Mouse (Mus musculus) liver, embryonic 11.5 days (tissue): Measurements from ENCODE around the gene Myo1a. TPM values are rescaled to one million over a fixed set of nuclear protein-coding genes. Genes with fewer than 3 reads are reported as not detected.
A peak's percentile ranks its signal among the peaks of the same experiment; 100 is the strongest.

Source experiments
- ATAC-seq: fragments of 200-750 bp; cut with Nextera tagmentation; replicated peaks from 2 replicates; pipeline ENCODE4 v1.8.0; 2017; ENCODE audit warnings: moderate number of reproducible peaks, mild to moderate bottlenecking, moderate TSS enrichment, moderate library complexity; ENCODE audit not compliant: low FRiP score
- DNase-seq: peaks from one replicate; pipeline ENCODE4 v3.0.0-alpha.2; 2017; ENCODE audit warnings: low spot score
- H3K27ac ChIP-seq: fragments of 300-500 bp; sonication (generic); 2 replicates; pipeline ENCODE4 v1.5.1; 2014; ENCODE audit warnings: mild to moderate bottlenecking, low read depth, low read length, control low read depth
- H3K27me3 ChIP-seq: fragments of 300-500 bp; sonication (generic); replicated peaks from 2 replicates; pipeline ENCODE4 v1.6.1; 2014; ENCODE audit warnings: low read length, mixed read lengths; ENCODE audit not compliant: control insufficient read depth, insufficient read depth
- H3K36me3 ChIP-seq: fragments of 300-500 bp; sonication (generic); 2 replicates; pipeline ENCODE4 v1.6.1; 2014; ENCODE audit warnings: mild to moderate bottlenecking, low read length, moderate library complexity, mixed read lengths; ENCODE audit not compliant: control insufficient read depth, insufficient read depth
- H3K4me1 ChIP-seq: fragments of 300-500 bp; sonication (generic); replicated peaks from 2 replicates; pipeline ENCODE4 v1.6.1; 2014; ENCODE audit warnings: low read length, mixed read lengths; ENCODE audit not compliant: control insufficient read depth, insufficient read depth
- H3K4me2 ChIP-seq: fragments of 300-500 bp; sonication (generic); 2 replicates; pipeline ENCODE4 v1.6.1; 2014; ENCODE audit warnings: mild to moderate bottlenecking, control low read depth, moderate library complexity
- H3K4me3 ChIP-seq: fragments of 300-500 bp; sonication (generic); 2 replicates; pipeline ENCODE4 v1.5.1; 2014; ENCODE audit warnings: low read depth, low read length, control low read depth
- H3K9ac ChIP-seq: fragments of 300-500 bp; sonication (generic); 2 replicates; pipeline ENCODE4 v1.6.1; 2014; ENCODE audit warnings: low read depth, low read length, control low read depth
- H3K9me3 ChIP-seq: fragments of 300-500 bp; sonication (generic); 2 replicates; pipeline ENCODE4 v1.6.1; 2016; ENCODE audit warnings: low read length, inconsistent platforms, mixed read lengths; ENCODE audit not compliant: control insufficient read depth
- WGBS: fragments of 180-500 bp; shearing (Covaris S2); extraction: QIAGEN DNeasy Blood & Tissue Kit; methylation state at CpG from one replicate; pipeline ENCODE4 v1.1.7; 2014; 5-methylcytosine and 5-hydroxymethylcytosine counted together
- polyA plus RNA-seq: library from polyadenylated mRNA; unstranded; fragments of >200 nt; fragmentation: Nextera tagmentation; extraction: Ambion mirVana; gene quantifications from 2 replicates; pipeline ENCODE4 v1.2.1, GENCODE M21; 2014

The Myo1a gene
- polyA plus RNA-seq, 1 experiment from 2014 or later = not detected

- 52% methylated on average over 11 of the region's 11 CpGs for WGBS
- Histone ChIP-seq H3K4me3 (no peak overlapping the region), H3K36me3 (no peaks in the 10 kb centered on the region), H3K9me3 (no peaks in the 10 kb centered on the region), H3K27me3 (peaks cover 8% of the 10 kb centered on the region; the same call in 1 of the 2 replicates), H3K4me1 (peaks cover 42% of the 10 kb centered on the region), H3K4me2 (peak overlapping the region; percentile 26), H3K9ac (no peak overlapping the region), H3K27ac (peak overlapping the region; percentile 67)
- DNase-seq (no peak), ATAC-seq (peak; percentile 94)
Observed at GRCm38 (mm10) chr10:127730285-127730932, 25.4 kb downstream of the Myo1a start.

GRCm38 (mm10) chr10:127730933-127731310, 26.0 kb downstream of the Myo1a start:
- Histone ChIP-seq H3K4me2 (peak overlapping the region; percentile 26), H3K36me3 (no peaks in the 10 kb centered on the region), H3K9me3 (no peaks in the 10 kb centered on the region), H3K27me3 (0 out of 2 replicates have a peak, but pooled peaks cover 5% of the 10 kb centered on the region), H3K4me3 (no peak overlapping the region), H3K4me1 (peaks cover 40% of the 10 kb centered on the region), H3K27ac (peak overlapping the region; percentile 67), H3K9ac (no peak overlapping the region)
- ATAC-seq (no peak), DNase-seq (no peak)
- whole genome bisulfite sequencing = 56% methylated on average over 9 of the region's 9 CpGs

GRCm38 (mm10) chr10:127731397-127731796, 26.4 kb downstream of the Myo1a start:
- Histone ChIP-seq H3K4me1 (peaks cover 45% of the 10 kb centered on the region), H3K4me3 (no peak overlapping the region), H3K27me3 (0 out of 2 replicates have a peak, but pooled peaks cover 5% of the 10 kb centered on the region), H3K9me3 (no peaks in the 10 kb centered on the region), H3K4me2 (peak overlapping the region; percentile 26), H3K27ac (peak overlapping the region; percentile 67), H3K9ac (no peak overlapping the region), H3K36me3 (no peaks in the 10 kb centered on the region)
- no peak for DNase-seq
- ATAC-seq = no peak
- WGBS = 35% methylated on average over 5 of the region's 5 CpGs

- Histone ChIP-seq H3K9ac (no peak overlapping the region), H3K27ac (no peak overlapping the region), H3K9me3 (no peaks in the 10 kb centered on the region), H3K4me1 (peaks cover 56% of the 10 kb centered on the region), H3K4me2 (no peak overlapping the region), H3K36me3 (no peaks in the 10 kb centered on the region), H3K4me3 (no peak overlapping the region), H3K27me3 (no peaks in the 10 kb centered on the region)
- WGBS = 47% methylated on average over 5 of the region's 5 CpGs
- DNase-seq (no peak), ATAC-seq (no peak)
Observed at GRCm38 (mm10) chr10:127734434-127734833, 29.5 kb downstream of the Myo1a start.

GRCm38 (mm10) chr10:127736266-127736665, 31.3 kb downstream of the Myo1a start:
- DNase-seq (no peak), ATAC-seq (no peak)
- H3K9me3 ChIP-seq = no peaks in the 10 kb centered on the region
- no peak overlapping the region for H3K9ac ChIP-seq
- H3K27me3 ChIP-seq = no peaks in the 10 kb centered on the region
- 65% methylated on average over 2 of the region's 2 CpGs for WGBS
- no peak overlapping the region for H3K4me2 ChIP-seq
- H3K4me1 ChIP-seq = peaks cover 47% of the 10 kb centered on the region
- no peak overlapping the region; the same call in 1 of the 2 replicates for H3K27ac ChIP-seq
- no peaks in the 10 kb centered on the region for H3K36me3 ChIP-seq
- H3K4me3 ChIP-seq = no peak overlapping the region

- H3K4me1 ChIP-seq = peaks cover 41% of the 10 kb centered on the region
- no peak overlapping the region for H3K27ac ChIP-seq
- H3K4me2 ChIP-seq = no peak overlapping the region
- H3K9ac ChIP-seq = no peak overlapping the region
- no peaks in the 10 kb centered on the region for H3K27me3 ChIP-seq
- H3K9me3 ChIP-seq = no peaks in the 10 kb centered on the region
- 43% methylated on average over 4 of the region's 4 CpGs for WGBS
- DNase-seq (no peak), ATAC-seq (no peak)
- no peak overlapping the region for H3K4me3 ChIP-seq
- peaks cover 4% of the 10 kb centered on the region; the same call in 1 of the 2 replicates for H3K36me3 ChIP-seq
Observed at GRCm38 (mm10) chr10:127736916-127737315, 31.9 kb downstream of the Myo1a start.

GRCm38 (mm10) chr10:127737552-127737951, 32.6 kb downstream of the Myo1a start:
- WGBS = 21% methylated on average over 2 of the region's 2 CpGs
- DNase-seq = no peak
- peaks cover 41% of the 10 kb centered on the region for H3K4me1 ChIP-seq

GRCm38 (mm10) chr10:127738151-127738882, 33.3 kb downstream of the Myo1a start:
- H3K4me3 ChIP-seq = peak overlapping the region; percentile 96
- peaks cover 41% of the 10 kb centered on the region for H3K4me1 ChIP-seq
- H3K27ac ChIP-seq = peak overlapping the region; percentile 79
- H3K27me3 ChIP-seq = no peaks in the 10 kb centered on the region
- H3K9me3 ChIP-seq = no peaks in the 10 kb centered on the region
- WGBS = 32% methylated on average over 13 of the region's 13 CpGs
- ATAC-seq = peak; percentile 44
- peaks cover 18% of the 10 kb centered on the region for H3K36me3 ChIP-seq
- peak overlapping the region; percentile 88 for H3K4me2 ChIP-seq
- no peak for DNase-seq
- H3K9ac ChIP-seq = peak overlapping the region; percentile 41

More at GRCm38 (mm10) chr10:127737552-127737951, 32.6 kb downstream of the Myo1a start:
- H3K4me3 ChIP-seq = no peak overlapping the region
- no peaks in the 10 kb centered on the region for H3K27me3 ChIP-seq
- H3K4me2 ChIP-seq = no peak overlapping the region
- ATAC-seq = no peak
- H3K36me3 ChIP-seq = peaks cover 10% of the 10 kb centered on the region
- H3K27ac ChIP-seq = no peak overlapping the region
- no peak overlapping the region for H3K9ac ChIP-seq
- no peaks in the 10 kb centered on the region for H3K9me3 ChIP-seq
